Mouse (Mus musculus) heart, embryonic 15.5 days (tissue): Measurements from ENCODE around the gene Nup153. TPM values are rescaled to one million over a fixed set of nuclear protein-coding genes. Genes with fewer than 3 reads are reported as not detected.
A peak's percentile ranks its signal among the peaks of the same experiment; 100 is the strongest.

Experiments used
- ATAC-seq: fragments of 200-750 bp; cut with Nextera tagmentation; replicated peaks from 2 replicates; pipeline ENCODE4 v1.8.0; 2017; ENCODE audit warnings: low read depth, moderate TSS enrichment; ENCODE audit not compliant: insufficient number of reproducible peaks, insufficient read depth, low FRiP score
- H3K27ac ChIP-seq: fragments of 300-500 bp; sonication (generic); 2 replicates; pipeline ENCODE4 v1.5.1; 2015; ENCODE audit warnings: mild to moderate bottlenecking, inconsistent platforms
- H3K27me3 ChIP-seq: fragments of 300-500 bp; sonication (generic); 2 replicates; pipeline ENCODE4 v1.6.1; 2015; ENCODE audit warnings: inconsistent platforms
- H3K36me3 ChIP-seq: fragments of 300-500 bp; sonication (generic); 2 replicates; pipeline ENCODE4 v1.6.1; 2015; ENCODE audit warnings: mild to moderate bottlenecking, inconsistent platforms
- H3K4me1 ChIP-seq: fragments of 300-500 bp; sonication (generic); replicated peaks from 2 replicates; pipeline ENCODE4 v1.6.1; 2015; ENCODE audit warnings: inconsistent platforms
- H3K4me2 ChIP-seq: fragments of 300-500 bp; sonication (generic); 2 replicates; pipeline ENCODE4 v1.6.1; 2015; ENCODE audit warnings: inconsistent platforms, mild to moderate bottlenecking, moderate library complexity
- H3K4me3 ChIP-seq: fragments of 300-500 bp; sonication (generic); 2 replicates; pipeline ENCODE4 v1.5.1; 2015; ENCODE audit warnings: mild to moderate bottlenecking, inconsistent platforms
- H3K9ac ChIP-seq: fragments of 300-500 bp; sonication (generic); 2 replicates; pipeline ENCODE4 v1.6.1; 2015; ENCODE audit warnings: mild to moderate bottlenecking, inconsistent platforms
- H3K9me3 ChIP-seq: fragments of 300-500 bp; sonication (generic); replicated peaks from 2 replicates; pipeline ENCODE4 v1.6.1; 2016; ENCODE audit warnings: inconsistent platforms
- WGBS: fragments of 180-500 bp; shearing (Covaris S2); methylation state at CpG from one replicate; pipeline ENCODE4 v1.1.7; 2015; ENCODE audit warnings: mixed read lengths; 5-methylcytosine and 5-hydroxymethylcytosine counted together
- polyA plus RNA-seq: library from polyadenylated mRNA; unstranded; fragments of >200 nt; fragmentation: Nextera tagmentation; extraction: Ambion mirVana; gene quantifications from 2 replicates; pipeline ENCODE4 v1.2.1, GENCODE M21; 2015

Gene Nup153
- polyA plus RNA-seq, 1 experiment from 2014 or later = 10.3 TPM

GRCm38 (mm10) chr13:46727038-46727836 lies 503 bp downstream of the Nup153 start:
- H3K36me3 ChIP-seq = no peaks in the 10 kb centered on the region
- H3K4me1 ChIP-seq = peaks cover 19% of the 10 kb centered on the region
- H3K27me3 ChIP-seq = no peaks in the 10 kb centered on the region
- H3K9ac ChIP-seq = peak overlapping the region; percentile 97
- H3K27ac ChIP-seq = peak overlapping the region; percentile 97
- H3K4me2 ChIP-seq = peak overlapping the region; percentile 84
- peak overlapping the region; percentile 99 for H3K4me3 ChIP-seq
- under 1% methylated on average over 84 of the region's 85 CpGs for WGBS
- ATAC-seq = peak; percentile 81
- H3K9me3 ChIP-seq = no peaks in the 10 kb centered on the region

GRCm38 (mm10) chr13:46726288-46727037 lies 1.3 kb downstream of the Nup153 start:
- H3K36me3 ChIP-seq = no peaks in the 10 kb centered on the region
- no peaks in the 10 kb centered on the region for H3K27me3 ChIP-seq
- WGBS = under 1% methylated on average over 30 of the region's 30 CpGs
- peak overlapping the region; percentile 99 for H3K4me3 ChIP-seq
- H3K4me2 ChIP-seq = peak overlapping the region; percentile 84
- H3K27ac ChIP-seq = peak overlapping the region; percentile 97
- peaks cover 19% of the 10 kb centered on the region for H3K4me1 ChIP-seq
- H3K9ac ChIP-seq = peak overlapping the region; percentile 97
- no peaks in the 10 kb centered on the region for H3K9me3 ChIP-seq
- ATAC-seq = no peak

GRCm38 (mm10) chr13:46725227-46725626 lies 2.5 kb downstream of the Nup153 start:
- Histone ChIP-seq H3K9ac (no peak overlapping the region), H3K4me1 (peaks cover 19% of the 10 kb centered on the region)
- 13% methylated on average over 2 of the region's 2 CpGs for WGBS

DNA sequence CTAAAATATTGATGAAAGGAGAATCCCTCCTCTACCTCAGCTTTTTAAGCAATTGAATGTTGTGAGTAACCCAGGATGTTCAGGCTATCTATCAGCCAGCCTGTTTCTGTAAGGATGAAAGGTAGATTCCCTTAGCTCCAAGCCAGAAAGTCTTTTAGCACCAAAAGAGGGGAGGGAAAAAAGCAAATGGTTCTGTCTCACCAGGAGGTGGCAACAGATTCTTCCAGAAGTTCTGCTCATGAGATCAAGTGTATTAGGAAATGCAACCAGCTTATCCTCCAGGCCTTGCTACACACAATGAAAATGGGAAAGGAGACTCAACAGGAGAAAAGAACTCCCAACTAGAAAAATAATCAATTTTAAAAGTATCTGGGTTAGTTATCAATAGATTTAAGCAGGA lies 3.4 kb downstream of the Nup153 start:
- no peaks in the 10 kb centered on the region for H3K9me3 ChIP-seq
- H3K4me1 ChIP-seq = peaks cover 19% of the 10 kb centered on the region
- H3K9ac ChIP-seq = no peak overlapping the region
- H3K4me3 ChIP-seq = no peak overlapping the region
- no peak overlapping the region for H3K27ac ChIP-seq
- no peaks in the 10 kb centered on the region for H3K36me3 ChIP-seq
- H3K4me2 ChIP-seq = peak overlapping the region; percentile 49; the same call in 1 of the 2 replicates
- ATAC-seq = no peak
- H3K27me3 ChIP-seq = no peaks in the 10 kb centered on the region

More at GRCm38 (mm10) chr13:46725227-46725626, 2.5 kb downstream of the Nup153 start:
- H3K36me3 ChIP-seq = no peaks in the 10 kb centered on the region
- ATAC-seq = no peak
- H3K4me3 ChIP-seq = peak overlapping the region; percentile 23; the same call in 1 of the 2 replicates
- H3K4me2 ChIP-seq = peak overlapping the region; percentile 49
- no peaks in the 10 kb centered on the region for H3K27me3 ChIP-seq
- H3K27ac ChIP-seq = peak overlapping the region; percentile 20; the same call in 1 of the 2 replicates
- H3K9me3 ChIP-seq = no peaks in the 10 kb centered on the region

- ATAC-seq = no peak
- H3K4me2 ChIP-seq = no peak overlapping the region
- no peak overlapping the region for H3K27ac ChIP-seq
- H3K4me1 ChIP-seq = peaks cover 20% of the 10 kb centered on the region
- no peak overlapping the region for H3K4me3 ChIP-seq
- H3K27me3 ChIP-seq = no peaks in the 10 kb centered on the region
- H3K36me3 ChIP-seq = peaks cover 3% of the 10 kb centered on the region; the same call in 1 of the 2 replicates
- no peaks in the 10 kb centered on the region for H3K9me3 ChIP-seq
- no peak overlapping the region for H3K9ac ChIP-seq
Measured at GRCm38 (mm10) chr13:46721009-46721408, 6.7 kb downstream of the Nup153 start.

GRCm38 (mm10) chr13:46718893-46719400 lies 8.8 kb downstream of the Nup153 start:
- H3K27ac ChIP-seq = no peak overlapping the region
- no peak overlapping the region for H3K4me3 ChIP-seq
- no peak overlapping the region for H3K9ac ChIP-seq
- ATAC-seq = no peak
- WGBS = 81% methylated on average over 5 of the region's 5 CpGs
- peaks cover 5% of the 10 kb centered on the region; the same call in 1 of the 2 replicates for H3K4me1 ChIP-seq
- no peaks in the 10 kb centered on the region for H3K9me3 ChIP-seq
- H3K4me2 ChIP-seq = no peak overlapping the region
- peaks cover 8% of the 10 kb centered on the region; the same call in 1 of the 2 replicates for H3K36me3 ChIP-seq
- H3K27me3 ChIP-seq = no peaks in the 10 kb centered on the region

DNA sequence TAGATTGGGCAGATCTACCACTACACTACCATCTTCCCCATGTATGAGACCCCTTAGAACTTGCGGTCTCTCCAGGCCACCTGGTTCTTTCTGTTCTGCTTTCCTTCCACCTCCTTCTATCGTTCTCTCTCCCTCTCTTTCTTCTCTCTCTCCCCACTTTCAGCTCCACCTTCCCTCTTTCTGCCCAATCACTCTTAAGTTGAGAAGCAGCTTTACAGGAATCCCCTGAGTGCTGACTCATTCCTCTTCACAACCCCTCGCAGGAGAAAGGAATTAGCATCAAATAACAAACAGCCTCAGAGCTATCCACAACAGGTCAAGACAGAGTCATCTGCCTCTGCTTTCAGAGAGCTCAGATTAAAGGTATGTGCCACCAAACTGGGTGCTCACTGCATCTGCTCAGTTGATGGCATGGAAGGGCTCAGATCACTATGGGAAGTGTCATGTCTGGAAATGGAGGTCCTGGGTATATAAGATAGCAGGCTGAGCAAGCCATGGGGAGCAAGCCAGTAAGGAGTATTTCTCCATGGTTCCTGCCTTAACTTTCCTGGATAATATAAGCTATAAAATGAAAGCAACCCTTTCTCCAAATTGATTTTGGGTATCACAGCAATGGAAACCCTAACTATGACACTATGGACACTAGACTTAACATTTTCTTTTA lies 11.6 kb downstream of the Nup153 start:
- Histone ChIP-seq H3K4me3 (no peak overlapping the region), H3K36me3 (peaks cover 30% of the 10 kb centered on the region), H3K4me1 (0 out of 2 replicates have a peak, but pooled peaks cover 3% of the 10 kb centered on the region), H3K27ac (no peak overlapping the region), H3K9ac (no peak overlapping the region), H3K9me3 (no peaks in the 10 kb centered on the region), H3K4me2 (no peak overlapping the region), H3K27me3 (no peaks in the 10 kb centered on the region)
- ATAC-seq = no peak
- WGBS = 61% methylated on average over 3 of the region's 3 CpGs

DNA sequence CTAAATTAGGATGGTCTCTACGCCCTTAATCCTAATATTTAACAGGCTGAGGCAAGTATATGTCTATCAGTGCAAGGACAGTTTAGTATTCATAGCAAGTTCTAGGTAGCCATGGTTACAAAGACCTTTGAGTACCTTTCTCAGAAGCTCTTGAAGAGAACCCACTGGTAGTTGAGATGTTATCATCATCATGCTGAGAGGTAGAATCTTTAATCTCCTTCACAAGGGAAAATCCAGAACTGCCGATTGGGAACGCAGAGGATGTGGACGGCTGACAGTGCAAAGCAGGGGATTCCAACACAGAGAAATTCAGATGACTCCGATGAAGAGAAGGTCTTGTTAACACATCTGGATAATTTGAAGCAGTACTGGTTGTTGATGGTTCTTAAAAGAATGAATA lies 14.3 kb downstream of the Nup153 start:
- H3K4me1 ChIP-seq = no peaks in the 10 kb centered on the region
- no peak for ATAC-seq
- peaks cover 47% of the 10 kb centered on the region for H3K36me3 ChIP-seq
- 90% methylated on average over 5 of the region's 5 CpGs for WGBS
- H3K27me3 ChIP-seq = no peaks in the 10 kb centered on the region
- no peak overlapping the region for H3K27ac ChIP-seq
- no peaks in the 10 kb centered on the region for H3K9me3 ChIP-seq
- H3K9ac ChIP-seq = no peak overlapping the region
- no peak overlapping the region for H3K4me2 ChIP-seq
- H3K4me3 ChIP-seq = no peak overlapping the region

GRCm38 (mm10) chr13:46703138-46703537 lies 24.6 kb downstream of the Nup153 start:
- Histone ChIP-seq H3K27ac (no peak overlapping the region), H3K4me2 (no peak overlapping the region), H3K9me3 (no peaks in the 10 kb centered on the region), H3K4me3 (no peak overlapping the region), H3K4me1 (no peaks in the 10 kb centered on the region), H3K9ac (no peak overlapping the region), H3K27me3 (no peaks in the 10 kb centered on the region), H3K36me3 (peaks cover 26% of the 10 kb centered on the region)
- 79% methylated on average over 5 of the region's 5 CpGs for WGBS
- no peak for ATAC-seq

DNA sequence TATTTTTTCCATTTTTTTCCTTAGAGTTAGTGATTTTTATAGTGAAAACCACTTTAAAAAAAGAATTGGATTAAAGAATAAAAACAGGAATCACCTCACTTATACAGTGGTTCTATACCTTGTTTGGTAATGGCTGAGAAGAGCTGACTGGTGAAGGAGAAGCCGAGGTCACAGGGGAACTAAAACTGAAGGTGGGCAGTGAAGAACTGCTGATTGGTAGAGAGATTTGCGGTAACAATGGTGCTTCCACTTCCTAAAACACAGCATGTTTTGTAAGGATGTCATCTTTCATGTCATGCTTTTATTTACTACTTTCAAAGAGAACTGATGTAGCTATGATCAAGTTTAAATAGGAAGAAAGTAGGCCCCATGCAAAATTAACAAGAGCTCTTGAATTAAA lies 26.3 kb downstream of the Nup153 start:
- peaks cover 36% of the 10 kb centered on the region for H3K36me3 ChIP-seq
- no peak for ATAC-seq
- H3K4me1 ChIP-seq = no peaks in the 10 kb centered on the region

GRCm38 (mm10) chr13:46699372-46699771 lies 28.4 kb downstream of the Nup153 start:
- no peaks in the 10 kb centered on the region for H3K9me3 ChIP-seq
- peaks cover 4% of the 10 kb centered on the region; the same call in 1 of the 2 replicates for H3K4me1 ChIP-seq
- 89% methylated on average over 1 of the region's 1 CpGs for WGBS
- H3K27me3 ChIP-seq = no peaks in the 10 kb centered on the region
- H3K4me2 ChIP-seq = no peak overlapping the region
- peaks cover 42% of the 10 kb centered on the region for H3K36me3 ChIP-seq
- H3K27ac ChIP-seq = no peak overlapping the region
- no peak overlapping the region for H3K9ac ChIP-seq
- no peak overlapping the region for H3K4me3 ChIP-seq
- ATAC-seq = no peak

More for the DNA sequence above, 26.3 kb downstream of the Nup153 start:
- Histone ChIP-seq H3K9me3 (no peaks in the 10 kb centered on the region), H3K4me2 (no peak overlapping the region), H3K27me3 (no peaks in the 10 kb centered on the region), H3K9ac (no peak overlapping the region), H3K4me3 (no peak overlapping the region), H3K27ac (no peak overlapping the region)
- WGBS = 76% methylated on average over 2 of the region's 2 CpGs
